Mouse (Mus musculus) MEL-GATA-1-ER (cell line): ENCODE measurements around the gene Stoml2.

Experiments used
- DNase-seq: peaks from one replicate; pipeline ENCODE4 v3.0.0-alpha.2; 2012; ENCODE audit warnings: low read depth; ENCODE audit errors: extremely low read depth

Stoml2 gene

DNA sequence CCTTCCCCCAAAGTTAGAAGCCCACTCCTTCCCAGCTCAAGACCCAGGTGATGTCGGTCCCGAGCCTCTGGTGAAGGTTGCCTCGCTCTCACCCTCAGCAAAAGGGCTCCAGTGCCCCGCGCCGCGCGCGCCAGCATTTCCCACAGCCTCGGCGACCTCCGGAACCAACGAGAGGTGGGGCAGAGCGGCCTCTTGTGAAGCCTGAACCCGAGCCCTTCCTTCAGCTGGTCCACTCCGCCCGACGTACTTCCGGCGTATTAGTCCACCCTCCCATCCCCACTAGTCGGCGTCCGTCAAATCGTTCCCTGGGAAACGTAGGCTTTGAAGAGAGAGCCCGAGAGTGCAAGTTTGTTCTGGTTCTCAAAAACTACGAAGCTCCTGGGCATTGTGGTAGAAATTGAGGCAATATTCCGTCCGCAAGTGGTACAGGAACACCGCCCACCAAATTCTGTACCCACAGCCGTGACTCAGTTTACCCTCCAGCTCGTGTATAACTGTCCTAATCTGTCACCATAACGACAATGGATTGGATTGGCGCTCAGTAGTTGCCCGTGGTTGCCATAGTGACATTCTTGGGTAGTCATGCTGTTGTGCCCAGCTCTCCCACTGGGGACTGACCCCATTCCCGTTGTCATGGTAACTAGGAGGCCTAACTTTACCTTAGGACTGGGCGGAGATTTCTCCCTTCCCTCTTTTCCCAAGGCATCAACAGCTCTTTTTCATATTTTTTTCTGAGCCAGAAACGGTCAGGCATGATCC, at the start of gene Stoml2:
Gene Stoml2, minus strand, starts transcription at position 474 of the 759 bp plus-strand sequence.
- DNase-seq = peak; percentile 89

DNA sequence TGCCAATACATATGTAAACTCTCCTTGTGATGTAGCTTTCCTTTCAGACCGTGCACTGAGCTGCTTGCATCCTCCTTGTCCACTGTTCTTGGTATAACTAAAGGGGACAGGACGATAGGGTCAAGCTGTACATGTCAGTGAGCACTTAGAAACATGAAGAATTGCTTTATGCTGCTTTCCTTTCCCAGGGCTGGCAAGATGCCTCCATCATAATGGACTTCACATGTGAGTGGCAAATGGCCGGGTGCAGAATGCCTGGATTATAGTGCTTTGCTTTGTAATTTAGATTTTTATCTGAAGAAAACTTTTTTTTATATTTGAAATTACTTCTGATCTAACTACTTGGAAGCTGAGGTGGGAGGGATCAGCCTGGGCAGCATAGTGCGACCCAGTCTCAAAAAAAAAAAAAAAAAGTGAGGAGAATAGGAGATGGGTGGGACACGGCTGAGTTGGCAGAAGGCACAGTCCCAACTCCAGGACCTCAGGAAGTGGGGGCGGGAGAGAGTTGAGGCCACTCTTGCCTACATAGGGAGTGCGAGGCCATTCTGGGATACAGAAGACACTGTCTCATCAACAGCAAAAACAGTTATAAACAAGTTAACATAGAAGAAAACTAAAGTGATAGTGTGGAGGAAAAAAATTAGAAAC, 46.7 kb upstream of the Stoml2 start:
- no peak for DNase-seq

DNA sequence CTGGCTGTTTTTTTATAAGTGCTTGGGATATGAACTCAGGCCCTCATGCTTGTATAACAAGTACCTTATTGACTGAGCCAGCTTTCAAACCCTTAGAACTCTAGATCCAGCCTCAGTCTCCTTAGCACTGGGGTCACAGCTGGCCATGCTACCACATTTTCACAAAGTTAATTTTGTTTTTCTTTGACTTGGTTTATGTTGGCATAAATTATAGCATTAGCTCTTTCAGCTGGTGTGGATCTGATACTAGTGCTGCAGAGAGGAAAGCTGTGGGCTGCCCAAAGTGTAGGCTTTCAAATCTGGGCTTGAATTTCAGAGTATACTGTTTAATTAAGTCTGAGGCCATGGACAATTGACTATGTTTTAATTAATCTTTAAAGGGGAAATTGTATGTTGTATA, 43.4 kb upstream of the Stoml2 start:
- DNase-seq = no peak

DNA sequence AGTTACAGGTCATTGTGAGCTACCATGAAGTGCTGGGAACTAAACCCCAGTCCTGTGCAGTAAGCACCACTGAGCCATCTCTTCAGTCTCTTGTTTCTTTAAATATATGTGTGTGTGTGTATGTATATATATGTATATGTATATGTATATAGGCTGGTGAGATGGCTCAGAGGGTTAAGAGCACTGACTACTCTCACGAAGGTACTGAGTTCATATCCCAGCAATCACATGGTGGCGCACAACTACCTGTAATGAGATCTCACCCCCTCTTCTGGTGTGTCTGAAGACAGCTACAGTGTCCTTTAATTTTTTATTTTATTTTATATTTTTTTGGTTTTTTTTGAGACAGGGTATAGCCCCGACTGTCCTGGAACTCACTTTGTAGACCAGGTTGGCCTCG, 34.0 kb upstream of the Stoml2 start:
- no peak for DNase-seq

DNA sequence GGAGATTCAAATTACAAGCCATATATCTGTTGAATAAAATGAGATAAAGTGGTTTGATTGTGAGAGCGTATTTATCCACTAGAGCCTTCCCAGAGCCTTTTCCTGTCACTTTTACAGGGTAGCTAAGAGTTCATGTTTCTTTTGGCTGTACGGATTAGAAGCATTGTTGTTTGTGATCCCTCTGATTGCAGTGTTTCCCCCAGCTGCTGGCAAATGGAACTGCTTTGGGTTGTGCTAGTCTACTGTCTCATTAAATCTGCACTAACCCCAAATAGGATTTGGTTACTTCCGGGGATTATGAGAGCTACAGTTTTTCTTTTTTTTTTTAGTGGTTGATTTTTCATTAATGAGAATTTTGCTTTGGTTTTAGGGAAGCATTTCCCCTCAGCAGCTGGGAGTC, 28.8 kb upstream of the Stoml2 start:
- no peak for DNase-seq

DNA sequence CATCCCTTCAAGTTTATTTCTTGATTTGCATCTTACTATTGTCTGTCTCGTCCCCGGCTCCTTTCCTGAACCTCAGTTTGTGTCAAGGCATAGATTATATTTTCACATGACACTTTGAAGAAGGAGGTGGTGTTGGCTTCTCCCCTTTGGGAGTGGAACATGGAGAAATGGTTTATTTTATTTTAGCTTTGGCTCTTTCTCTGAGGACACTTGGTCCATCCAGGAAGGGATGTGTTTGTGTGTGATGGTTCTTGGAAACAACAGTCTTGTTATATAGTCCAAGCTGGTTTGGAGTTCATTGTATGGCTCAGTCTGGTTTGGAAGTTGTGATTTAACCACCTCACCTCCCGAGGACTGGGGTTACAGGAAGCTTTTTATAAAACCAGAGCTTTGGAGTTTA, 28.2 kb upstream of the Stoml2 start:
- no peak for DNase-seq

DNA sequence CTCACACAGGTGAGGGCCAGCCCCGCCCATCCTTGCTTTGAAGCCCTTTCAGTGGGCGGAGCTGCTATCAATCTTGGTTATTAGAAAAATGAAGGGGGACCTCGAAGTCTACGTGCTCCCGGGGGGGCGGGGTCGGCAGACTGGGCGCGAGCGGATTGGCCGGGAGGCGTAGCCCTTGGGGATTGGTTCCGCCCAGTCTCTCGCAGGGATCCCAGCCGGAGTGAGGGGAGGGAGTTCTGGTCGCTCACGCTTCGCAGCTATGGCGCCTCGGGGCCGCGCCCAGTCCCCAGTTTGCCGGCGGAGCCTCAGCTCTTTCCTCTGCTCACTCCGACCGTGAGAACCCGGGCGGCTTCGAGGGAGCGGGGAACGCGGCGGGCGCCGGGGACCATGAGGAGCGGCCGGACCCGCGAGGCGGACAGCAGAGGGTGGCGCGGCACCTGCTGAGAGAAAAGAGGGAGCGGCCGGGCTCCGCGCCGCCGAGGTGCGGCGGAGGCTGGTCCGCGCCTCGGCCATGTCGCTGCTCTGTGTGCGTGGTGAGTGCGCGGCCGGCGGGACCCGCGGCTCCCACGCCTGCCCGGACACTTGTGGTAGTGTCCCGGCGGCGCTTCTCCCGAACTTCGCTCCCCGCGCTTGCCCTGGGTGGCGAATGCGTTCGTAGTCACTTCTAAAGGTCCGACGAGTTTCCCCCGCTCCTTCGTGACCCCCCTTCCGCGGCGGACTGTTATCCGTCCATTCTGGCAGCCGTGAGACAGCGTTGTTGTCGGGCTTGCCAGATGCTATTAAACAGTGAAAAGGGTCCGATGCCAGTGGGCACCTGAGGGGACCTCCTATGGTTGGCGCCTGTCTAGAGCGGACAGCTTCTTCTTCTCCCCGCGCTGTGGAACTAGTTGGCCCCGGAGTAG, 27.5 kb upstream of the Stoml2 start, which contains the start of gene Unc13b:
Gene Unc13b, plus strand, starts transcription at position 201 of the 902 bp plus-strand sequence.
- DNase-seq = peak; percentile 86

DNA sequence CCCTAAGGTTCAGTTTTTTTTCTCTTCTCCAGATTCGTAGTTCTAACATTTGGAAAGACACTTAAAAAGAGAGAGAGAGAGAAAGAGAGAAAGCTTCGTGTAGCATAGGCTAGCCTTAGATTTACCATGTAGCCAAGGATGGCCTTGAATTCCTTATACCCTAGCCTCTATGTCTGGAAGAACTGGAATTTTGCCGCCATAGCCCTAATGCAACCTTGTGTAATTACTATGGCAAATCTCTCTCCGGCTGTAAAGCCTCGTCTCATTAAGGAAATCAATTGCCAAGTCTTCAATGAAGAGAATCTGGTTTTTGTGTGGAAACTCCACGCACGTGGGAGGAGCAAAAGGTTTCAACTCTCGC, 26.9 kb upstream of the Stoml2 start:
- no peak for DNase-seq

DNA sequence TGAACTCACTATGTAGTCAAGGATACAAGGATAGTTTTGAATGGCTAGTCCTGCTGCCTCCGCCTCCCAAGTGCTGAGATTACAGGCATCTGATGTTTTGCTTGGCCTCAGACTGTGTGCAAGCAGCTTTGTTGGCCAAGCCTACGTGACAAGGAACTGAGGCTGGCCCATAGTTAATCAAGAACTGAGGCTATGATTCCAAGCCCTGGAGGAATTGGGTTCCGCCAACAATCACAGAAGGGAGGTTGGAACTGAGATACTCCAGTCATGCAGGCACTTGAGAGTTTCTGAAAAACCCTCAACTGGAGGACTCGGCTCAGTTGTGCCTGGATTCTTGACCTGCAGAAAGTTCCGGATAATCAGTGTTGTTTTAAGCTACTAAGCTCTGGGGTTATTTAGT, 26.1 kb upstream of the Stoml2 start:
- DNase-seq = no peak

DNA sequence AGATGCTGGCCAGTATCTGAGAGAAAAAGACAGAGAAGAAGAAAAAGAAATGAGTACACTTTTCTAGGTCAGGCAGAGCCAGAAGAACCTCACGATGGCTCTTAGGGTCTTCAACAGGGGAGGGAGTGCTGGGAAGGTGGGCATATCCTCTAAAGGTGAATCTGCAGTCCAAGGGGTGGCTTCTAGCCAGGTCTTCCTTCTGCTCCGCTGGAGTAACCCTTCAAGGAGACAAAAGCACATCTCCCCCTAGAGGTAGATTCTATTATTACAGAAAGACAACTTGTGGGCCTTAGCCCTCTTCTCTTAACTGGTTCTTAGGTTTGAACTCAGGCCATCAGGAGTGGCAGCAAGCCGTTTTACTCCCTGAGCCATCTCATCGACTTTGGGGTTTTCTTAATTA, 21.1 kb upstream of the Stoml2 start:
- no peak for DNase-seq

DNA sequence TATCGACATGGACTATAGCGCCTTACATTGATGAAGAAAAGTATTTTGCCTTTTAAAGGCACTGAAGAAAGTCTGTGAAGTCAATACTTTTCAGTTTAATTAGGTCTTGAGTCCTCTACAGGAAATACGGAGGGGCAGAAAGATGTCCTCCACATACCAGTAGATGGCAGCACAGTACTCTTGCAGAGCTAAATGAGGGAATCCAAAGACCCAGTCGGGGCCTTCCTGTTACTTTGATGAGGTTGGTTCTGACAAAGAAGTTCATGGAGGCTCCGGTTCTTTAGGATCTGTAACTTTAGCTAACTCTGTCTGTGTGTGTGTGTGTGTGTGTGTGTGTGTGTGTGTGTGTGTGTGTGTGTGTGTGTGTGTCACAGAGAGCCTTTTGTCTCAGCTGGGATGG, 15.7 kb upstream of the Stoml2 start:
- peak; percentile 83 for DNase-seq

DNA sequence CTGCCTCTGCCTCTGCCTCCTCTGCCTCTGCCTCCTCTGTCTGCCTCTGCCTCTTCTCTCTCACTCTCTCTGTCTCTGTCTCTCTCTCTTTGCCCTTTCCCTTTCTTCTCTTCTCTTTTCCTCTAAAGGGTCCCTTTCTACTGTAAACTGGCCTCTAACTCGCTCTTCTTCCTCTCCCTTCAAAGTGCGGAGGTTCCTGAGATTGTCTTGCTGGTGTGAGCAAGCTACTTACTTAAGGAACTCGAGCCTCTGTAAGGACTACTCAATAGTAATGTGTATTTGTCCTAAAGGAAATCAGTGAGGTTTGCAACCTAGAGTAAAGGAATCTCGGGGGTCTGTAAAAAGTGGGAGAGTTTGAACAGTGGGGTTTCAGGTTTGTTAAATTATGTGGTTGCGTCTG, 15.1 kb upstream of the Stoml2 start:
- DNase-seq = no peak

DNA sequence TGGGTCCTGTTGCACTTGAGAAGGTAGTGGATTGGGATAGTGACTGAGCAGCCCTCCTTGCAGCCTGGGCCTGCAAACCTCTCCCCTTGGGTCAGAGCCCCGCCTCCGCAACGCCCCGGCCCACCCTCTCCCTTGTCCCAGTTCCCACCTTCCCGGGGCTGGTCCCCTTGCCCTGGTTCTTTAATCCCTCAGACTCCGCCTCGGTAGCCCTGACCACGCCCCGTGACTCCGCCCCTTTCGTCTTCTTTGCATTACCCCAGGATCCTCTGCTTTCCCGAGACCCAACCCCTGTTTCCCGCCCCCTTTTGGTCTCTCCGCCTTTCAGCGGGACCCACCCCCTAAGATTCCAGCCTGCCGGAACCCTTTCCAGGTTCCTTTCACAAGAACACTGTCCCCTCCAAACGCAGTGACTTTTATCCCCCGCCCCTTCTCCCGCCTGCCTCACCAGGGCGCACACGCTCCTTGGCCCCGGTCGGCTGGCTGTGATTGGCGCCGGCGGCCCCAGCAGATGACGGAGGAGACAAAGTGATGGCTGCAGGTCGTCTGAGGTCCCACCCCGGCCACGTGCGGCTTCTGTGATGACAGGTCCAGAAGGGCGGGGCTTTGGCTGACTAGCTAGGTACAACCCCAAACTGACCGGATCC, 14.3 kb upstream of the Stoml2 start, which contains the start of gene Fam214b:
Gene Fam214b, minus strand, starts transcription at position 562 of the 644 bp plus-strand sequence.
- peak; percentile 88 for DNase-seq

DNA sequence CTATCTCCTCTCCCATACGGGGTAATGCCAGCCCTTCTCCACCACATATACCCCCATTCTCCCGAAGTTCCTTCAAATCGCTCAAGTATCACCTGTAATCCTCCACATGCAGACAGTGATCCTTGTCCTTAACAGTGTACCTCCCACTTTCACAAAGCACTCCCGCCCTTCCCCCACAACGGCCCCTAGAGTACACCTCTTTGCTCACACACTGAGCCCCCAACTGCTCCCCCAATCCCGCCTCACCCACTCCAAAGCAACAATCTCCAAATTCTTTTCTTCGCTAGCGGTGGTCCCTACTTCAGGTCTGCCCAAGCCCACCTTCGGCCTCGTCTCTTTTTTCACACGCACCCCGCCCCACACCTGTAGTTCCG, 13.8 kb upstream of the Stoml2 start:
- DNase-seq = no peak

DNA sequence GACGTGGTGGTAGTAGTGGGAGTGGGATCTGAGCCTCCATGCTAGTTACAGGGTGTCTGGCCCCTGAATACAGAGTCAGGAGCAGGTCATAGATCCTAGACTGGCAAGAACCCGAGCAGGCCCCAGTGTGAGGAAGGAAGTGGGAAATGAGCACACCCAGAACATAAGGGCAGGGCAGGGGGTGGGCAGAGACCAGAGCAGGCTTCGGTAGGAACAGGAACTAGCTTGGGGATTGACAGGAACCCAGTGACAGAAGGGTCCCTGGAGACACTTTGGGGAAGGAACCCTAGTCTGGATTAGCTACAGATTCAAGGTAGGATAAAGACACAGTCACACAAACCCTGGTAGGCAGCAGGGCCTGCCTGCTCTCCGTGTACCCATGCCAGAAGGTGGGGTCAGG, 13.2 kb upstream of the Stoml2 start:
- peak; percentile 75 for DNase-seq

DNA sequence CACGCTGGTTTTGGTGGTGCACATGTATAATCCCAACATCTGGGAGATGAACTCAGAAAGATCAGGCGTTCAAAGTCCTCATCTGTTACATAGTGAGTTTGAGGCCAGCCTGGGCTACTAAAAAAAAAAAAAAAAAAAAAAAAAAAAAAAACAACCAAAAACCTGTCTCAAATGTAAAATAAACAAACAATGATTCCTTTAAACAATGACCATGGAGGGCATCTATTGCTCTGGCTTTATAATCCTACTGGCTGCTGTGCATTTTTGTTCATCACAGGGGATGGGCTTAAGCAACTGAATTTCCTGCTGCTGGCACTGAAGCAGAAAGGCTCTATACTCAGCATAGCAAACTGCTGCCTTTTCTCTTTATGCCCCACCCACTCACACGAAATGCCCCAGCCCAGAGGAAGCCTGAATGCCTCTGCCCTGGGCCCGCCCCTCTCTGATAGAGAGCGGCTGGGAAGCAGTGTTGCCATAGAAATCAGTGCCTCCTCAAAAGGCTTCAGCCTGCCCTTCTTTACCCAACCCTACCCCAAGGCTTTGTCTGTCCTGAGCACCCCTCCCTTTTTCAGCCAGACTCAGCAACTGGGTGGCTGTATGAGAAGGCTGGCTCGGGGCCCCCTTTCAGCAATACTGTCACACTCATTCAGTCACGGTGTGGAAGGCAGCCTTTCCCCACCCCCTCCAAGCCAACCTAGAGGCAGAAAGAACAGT, 12.3 kb upstream of the Stoml2 start:
- peak; percentile 78 for DNase-seq

DNA sequence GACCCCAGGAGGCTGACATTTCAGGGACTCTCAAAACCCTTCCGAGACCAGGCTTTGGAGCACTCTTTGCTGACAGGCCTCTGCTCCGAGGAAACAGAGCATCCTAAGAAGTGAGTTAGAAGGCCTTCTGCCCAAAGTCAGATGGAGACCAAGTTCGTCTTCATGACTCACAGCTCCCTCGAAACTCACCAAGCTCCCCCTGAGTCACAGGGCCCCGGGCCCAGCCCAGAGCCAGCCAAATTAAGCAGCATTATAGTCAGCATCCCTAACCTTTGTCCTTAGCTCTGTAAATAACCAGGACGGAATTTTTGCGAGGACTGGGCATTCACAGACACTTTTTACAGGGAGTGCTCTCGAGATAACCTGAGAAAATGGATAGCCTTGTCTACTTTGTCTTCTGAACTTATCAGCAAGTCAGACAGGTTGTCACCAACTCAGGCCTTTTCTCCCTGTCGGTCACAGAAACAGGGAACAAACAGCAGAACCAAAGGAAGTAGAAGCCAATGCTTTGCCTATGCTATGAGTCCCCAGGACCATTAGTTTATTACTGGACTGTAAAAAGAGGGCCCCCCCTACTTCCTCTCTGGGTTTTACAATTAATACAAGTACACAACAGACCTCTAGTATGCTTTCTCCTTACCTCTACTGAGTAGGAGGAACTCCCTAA, 9.5 kb upstream of the Stoml2 start:
- DNase-seq = no peak

DNA sequence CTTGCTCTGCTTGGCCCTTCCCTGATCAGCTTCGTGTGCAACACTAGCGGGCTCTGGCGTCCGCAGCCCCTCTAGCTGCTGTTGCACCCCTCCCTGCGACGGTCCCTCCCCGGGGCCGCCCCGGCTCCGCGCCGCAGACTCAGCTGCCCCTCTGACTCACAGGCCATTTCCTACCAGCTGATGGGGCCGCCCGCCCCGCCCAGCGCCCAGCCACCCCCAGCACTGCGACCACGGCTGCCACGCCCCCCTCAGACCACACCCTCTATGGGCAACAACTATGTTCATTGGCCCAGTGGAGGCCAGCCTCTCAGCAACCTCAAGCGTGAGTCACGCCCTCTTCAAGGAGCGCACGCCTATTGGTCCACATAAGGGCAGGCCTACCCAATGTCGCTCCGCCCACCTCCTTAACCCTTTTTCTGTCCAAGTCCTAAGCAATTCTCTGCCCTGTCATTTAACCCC, 8.6 kb upstream of the Stoml2 start:
- DNase-seq = peak; percentile 97

DNA sequence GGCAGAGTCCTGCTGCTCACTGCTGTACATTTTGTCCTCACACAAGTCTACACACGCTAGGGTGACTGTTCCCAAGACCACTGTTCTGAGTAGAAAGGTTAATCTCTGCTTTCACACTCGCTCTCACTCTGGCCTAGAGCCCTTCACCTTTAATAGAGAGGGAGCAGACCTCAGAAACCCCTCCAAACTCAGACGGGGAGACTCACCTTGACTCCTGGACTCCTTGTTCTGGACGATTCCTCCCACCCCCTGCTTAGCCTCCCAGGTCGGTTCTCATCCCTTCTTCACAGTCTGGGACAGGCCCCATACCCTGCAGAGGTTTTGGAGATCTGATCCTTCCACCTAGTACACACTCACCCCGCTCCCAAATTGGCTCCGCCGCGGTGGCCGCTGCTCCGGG, 8.1 kb upstream of the Stoml2 start:
- no peak for DNase-seq
